Mouse (Mus musculus): Measurements from ENCODE around the gene Olfr389. TPM values are rescaled to one million over a fixed set of nuclear protein-coding genes. Genes with fewer than 3 reads are reported as not detected.

The Olfr389 gene
- polyA plus RNA-seq (2015; fragmentation: Nextera tagmentation; extraction: Ambion mirVana): not detected in 2 replicates

DNA sequence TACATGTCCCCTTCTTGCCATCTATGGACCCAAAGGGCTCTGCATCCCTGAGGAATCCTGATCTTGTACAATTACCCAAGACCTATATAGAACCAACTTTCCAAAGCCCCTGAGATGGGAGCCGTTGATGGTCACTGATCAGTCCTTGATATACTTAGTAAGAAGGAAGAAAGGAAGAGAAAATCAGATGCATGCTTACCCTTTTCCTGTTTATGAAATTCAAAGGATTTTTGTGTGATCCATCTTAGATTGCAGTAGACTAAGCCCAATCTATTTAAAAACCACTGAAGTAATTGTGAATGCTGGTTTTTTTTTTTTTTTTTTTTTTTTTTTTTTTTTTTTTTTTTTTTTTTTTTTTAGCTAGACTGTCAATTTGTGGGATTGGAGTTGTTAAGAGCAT is at the start of gene Olfr389:
Gene Olfr389 (minus strand): TSS at position 101 of the 400 bp plus-strand sequence.
- Histone ChIP-seq H3K9me3 (replicated peaks; ENCODE audit: control insufficient read depth, low read length) (no peaks in the 10 kb centered on the region), H3K4me3 (ENCODE audit: low read depth, low read length) (no peak within 1 kb of the TSS), H3K27ac (ENCODE audit: low read length) (no peak within 1 kb of the TSS), H3K27me3 (ENCODE audit: control insufficient read depth, insufficient read depth, low read depth, low read length) (no peaks in the 10 kb centered on the region), H3K9ac (ENCODE audit: low read depth, low read length) (no peak within 1 kb of the TSS), H3K4me1 (ENCODE audit: control insufficient read depth, low read depth, low read length) (no peaks in the 10 kb centered on the region), H3K36me3 (ENCODE audit: control insufficient read depth, insufficient read depth) (no peaks in the 10 kb centered on the region), H3K4me2 (ENCODE audit: low read depth, low read length) (no peak within 1 kb of the TSS)
- ATAC-seq (ENCODE audit: low read depth): no peak
- WGBS (ENCODE audit: insufficient replicate concordance): 70% methylated on average over 1 of the region's 1 CpGs

DNA sequence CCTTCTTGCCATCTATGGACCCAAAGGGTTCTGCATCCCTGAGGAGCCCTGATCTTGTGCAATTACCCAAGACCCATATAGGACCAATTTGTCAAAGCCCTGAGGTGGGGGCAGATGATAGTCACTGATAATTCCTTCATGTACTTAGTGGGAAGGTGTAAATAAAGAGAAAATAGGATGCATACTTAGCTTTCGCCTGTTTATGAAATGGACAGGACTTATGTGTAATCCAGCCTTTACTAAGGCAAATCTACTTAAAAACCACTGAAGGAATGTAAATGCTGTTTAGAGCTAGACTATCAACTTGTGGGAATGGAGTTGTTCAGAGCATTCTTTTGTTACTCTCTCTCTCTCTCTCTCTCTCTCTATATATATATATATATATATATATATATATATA is 36.4 kb upstream of the Olfr389 start, which contains the start of gene Olfr392:
Gene Olfr392 (minus strand): TSS at position 101 of the 400 bp plus-strand sequence.
- H3K36me3 ChIP-seq (ENCODE audit: control insufficient read depth, insufficient read depth): no peaks in the 10 kb centered on the region
- 74% methylated on average over 1 of the region's 1 CpGs for WGBS (ENCODE audit: insufficient replicate concordance)
- no peaks in the 10 kb centered on the region for H3K27me3 ChIP-seq (ENCODE audit: control insufficient read depth, insufficient read depth, low read depth, low read length)
- no peak for ATAC-seq (ENCODE audit: low read depth)
- H3K27ac ChIP-seq (ENCODE audit: low read length): no peak within 1 kb of the TSS
- no peaks in the 10 kb centered on the region for H3K4me1 ChIP-seq (ENCODE audit: control insufficient read depth, low read depth, low read length)
- H3K4me3 ChIP-seq (ENCODE audit: low read depth, low read length): no peak within 1 kb of the TSS
- H3K9ac ChIP-seq (ENCODE audit: low read depth, low read length): no peak within 1 kb of the TSS
- H3K4me2 ChIP-seq (ENCODE audit: low read depth, low read length): no peak within 1 kb of the TSS
- no peaks in the 10 kb centered on the region for H3K9me3 ChIP-seq (replicated peaks; ENCODE audit: control insufficient read depth, low read length)

DNA sequence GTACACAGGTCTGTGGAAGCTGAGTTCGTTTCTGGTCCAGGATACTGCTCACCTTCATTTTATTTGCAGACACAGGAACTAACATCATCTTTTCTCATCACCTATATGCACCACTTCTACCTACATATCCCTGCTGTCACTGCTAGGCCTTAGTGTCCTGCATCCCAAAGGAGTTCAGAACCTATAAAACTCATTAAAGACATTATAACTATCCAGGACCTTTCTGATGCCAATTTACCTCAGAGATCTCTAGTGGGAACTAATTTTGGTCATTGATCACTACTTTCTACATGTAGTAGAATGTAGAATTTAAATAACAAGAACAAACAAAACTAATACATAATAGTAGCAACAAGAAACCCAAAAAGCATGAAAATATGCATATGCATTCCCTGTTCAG is 22.4 kb upstream of the Olfr389 start, which contains the start of gene Olfr391-ps:
Gene Olfr391-ps (minus strand): TSS at position 101 of the 400 bp plus-strand sequence.
- Histone ChIP-seq H3K4me3 (ENCODE audit: low read depth, low read length) (no peak within 1 kb of the TSS), H3K9ac (ENCODE audit: low read depth, low read length) (no peak within 1 kb of the TSS)
- WGBS (ENCODE audit: insufficient replicate concordance): 4% methylated on average over 1 of the region's 1 CpGs

DNA sequence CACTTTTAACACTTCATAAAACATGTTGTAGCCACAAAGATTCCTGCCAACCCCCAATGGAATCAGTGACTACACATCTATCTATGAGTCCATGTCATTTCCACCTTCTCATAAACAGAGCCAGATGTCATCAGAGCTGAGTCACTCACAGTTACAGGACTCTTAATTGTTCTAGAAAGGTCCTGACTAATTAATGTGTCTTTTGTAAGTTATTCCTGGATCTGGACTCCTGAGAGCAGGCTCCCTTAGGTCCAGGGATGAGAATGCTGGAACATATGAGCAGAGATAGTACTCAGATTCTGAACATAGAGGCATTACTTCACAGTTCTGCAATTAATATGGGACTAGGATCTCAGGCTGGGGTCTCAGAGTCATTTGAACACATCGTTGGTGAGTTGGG is 2.2 kb upstream of the Olfr389 start, which contains the start of gene Olfr390:
Gene Olfr390 (plus strand): TSS at position 301 of the 400 bp plus-strand sequence.
- Histone ChIP-seq H3K4me3 (ENCODE audit: low read depth, low read length) (no peak within 1 kb of the TSS), H3K4me1 (ENCODE audit: control insufficient read depth, low read depth, low read length) (no peaks in the 10 kb centered on the region), H3K36me3 (ENCODE audit: control insufficient read depth, insufficient read depth) (no peaks in the 10 kb centered on the region), H3K27me3 (ENCODE audit: control insufficient read depth, insufficient read depth, low read depth, low read length) (no peaks in the 10 kb centered on the region), H3K4me2 (ENCODE audit: low read depth, low read length) (no peak within 1 kb of the TSS), H3K9ac (ENCODE audit: low read depth, low read length) (no peak within 1 kb of the TSS), H3K9me3 (replicated peaks; ENCODE audit: control insufficient read depth, low read length) (no peaks in the 10 kb centered on the region), H3K27ac (ENCODE audit: low read length) (no peak within 1 kb of the TSS)
- ATAC-seq (ENCODE audit: low read depth): no peak
- WGBS (ENCODE audit: insufficient replicate concordance): 55% methylated on average over 1 of the region's 1 CpGs

More for the DNA sequence above, 22.4 kb upstream of the Olfr389 start, which contains the start of gene Olfr391-ps:
- H3K27me3 ChIP-seq (ENCODE audit: control insufficient read depth, insufficient read depth, low read depth, low read length): no peaks in the 10 kb centered on the region
- no peaks in the 10 kb centered on the region for H3K4me1 ChIP-seq (ENCODE audit: control insufficient read depth, low read depth, low read length)
- ATAC-seq (ENCODE audit: low read depth): no peak
- no peaks in the 10 kb centered on the region for H3K9me3 ChIP-seq (replicated peaks; ENCODE audit: control insufficient read depth, low read length)
- H3K27ac ChIP-seq (ENCODE audit: low read length): no peak within 1 kb of the TSS
- H3K36me3 ChIP-seq (ENCODE audit: control insufficient read depth, insufficient read depth): no peaks in the 10 kb centered on the region
- no peak within 1 kb of the TSS for H3K4me2 ChIP-seq (ENCODE audit: low read depth, low read length)

DNA sequence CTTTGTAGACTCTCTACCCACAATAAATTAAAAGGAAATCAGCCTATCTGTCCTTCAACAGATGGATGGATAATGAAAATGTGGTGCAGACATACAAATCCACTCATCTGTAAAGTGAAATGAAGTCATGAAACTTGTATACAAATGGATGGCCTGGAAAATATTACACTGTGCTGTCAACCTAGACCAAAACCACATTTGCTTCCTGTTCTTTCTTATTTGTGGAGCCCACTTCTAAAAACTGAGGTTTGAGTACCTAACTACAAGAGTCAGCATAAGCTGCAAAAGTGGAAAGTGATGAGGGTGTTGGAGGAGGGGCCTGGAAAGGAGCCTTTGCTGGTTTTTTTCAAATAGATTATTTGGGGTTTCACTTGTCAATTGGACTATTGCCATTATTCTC is 21.4 kb downstream of the Olfr389 start:
- H3K27ac ChIP-seq (ENCODE audit: low read length): no peak overlapping the region
- no peaks in the 10 kb centered on the region for H3K36me3 ChIP-seq (ENCODE audit: control insufficient read depth, insufficient read depth)
- no peak overlapping the region for H3K4me2 ChIP-seq (ENCODE audit: low read depth, low read length)
- no peaks in the 10 kb centered on the region for H3K27me3 ChIP-seq (ENCODE audit: control insufficient read depth, insufficient read depth, low read depth, low read length)
- ATAC-seq (ENCODE audit: low read depth): no peak
- H3K9me3 ChIP-seq (replicated peaks; ENCODE audit: control insufficient read depth, low read length): no peaks in the 10 kb centered on the region
- H3K4me1 ChIP-seq (ENCODE audit: control insufficient read depth, low read depth, low read length): no peaks in the 10 kb centered on the region
- H3K9ac ChIP-seq (ENCODE audit: low read depth, low read length): no peak overlapping the region
- no peak overlapping the region for H3K4me3 ChIP-seq (ENCODE audit: low read depth, low read length)

Other genes with a start within 250 kb of the Olfr389 start
- not detected in 2 replicates for gene Olfr385, start 187.7 kb downstream of the Olfr389 start, polyA plus RNA-seq (2015; fragmentation: Nextera tagmentation; extraction: Ambion mirVana)
- gene Olfr384, start 182.1 kb downstream of the Olfr389 start, polyA plus RNA-seq (2015; fragmentation: Nextera tagmentation; extraction: Ambion mirVana): not detected in 2 replicates
- not detected in 2 replicates for gene Zfp735, start 91.9 kb downstream of the Olfr389 start, polyA plus RNA-seq (2015; fragmentation: Nextera tagmentation; extraction: Ambion mirVana)
- gene Olfr390, start 2.3 kb upstream of the Olfr389 start, polyA plus RNA-seq (2015; fragmentation: Nextera tagmentation; extraction: Ambion mirVana): not detected in 2 replicates
- gene Olfr391-ps, start 22.3 kb upstream of the Olfr389 start, polyA plus RNA-seq (2015; fragmentation: Nextera tagmentation; extraction: Ambion mirVana): not detected in 2 replicates
- not detected in 2 replicates for gene Olfr392, start 36.3 kb upstream of the Olfr389 start, polyA plus RNA-seq (2015; fragmentation: Nextera tagmentation; extraction: Ambion mirVana)
- not detected in 2 replicates for gene Olfr393, start 70.7 kb upstream of the Olfr389 start, polyA plus RNA-seq (2015; fragmentation: Nextera tagmentation; extraction: Ambion mirVana)
- gene Olfr394, start 110.1 kb upstream of the Olfr389 start, polyA plus RNA-seq (2015; fragmentation: Nextera tagmentation; extraction: Ambion mirVana): not detected in 2 replicates
- not detected in 2 replicates for gene Olfr395, start 128.6 kb upstream of the Olfr389 start, polyA plus RNA-seq (2015; fragmentation: Nextera tagmentation; extraction: Ambion mirVana)
- gene Olfr23, start 156.0 kb upstream of the Olfr389 start, polyA plus RNA-seq (2015; fragmentation: Nextera tagmentation; extraction: Ambion mirVana): not detected in 2 replicates
- not detected in 2 replicates for gene Olfr397, start 180.1 kb upstream of the Olfr389 start, polyA plus RNA-seq (2015; fragmentation: Nextera tagmentation; extraction: Ambion mirVana)
- not detected in 2 replicates for gene Olfr398, start 209.7 kb upstream of the Olfr389 start, polyA plus RNA-seq (2015; fragmentation: Nextera tagmentation; extraction: Ambion mirVana)

Data from liver, embryonic 16.5 days (tissue).